Comparison of ENCODE assay signal across 15 mouse cellular contexts in genomic region chr2:167066528-167067516, GRCm38 (mm10). TPM values are rescaled to one million over a fixed set of nuclear protein-coding genes. Genes with fewer than 3 reads are reported as not detected.
DNase-seq lines count a peak whose midpoint lies in the region; ATAC-seq and TF ChIP-seq lines count a peak whose summit lies in the region.
"Had no signal": no experiment of that assay in that cellular context is flagged by ENCODE, and none has a peak within 500 bp of the region (broad histone marks: within the 10 kb centered on the region; RNA-seq: fewer than 3 reads in every experiment).

No protein-coding gene starts in this region.

- TF ChIP-seq CTCF in embryonic fibroblast, embryonic 13.5 days (IDR thresholded peaks at IDR 0.05; ENCODE audit: borderline replicate concordance, insufficient read depth, low read length): no peak

- H3K27ac ChIP-seq in midbrain, embryonic 13.5 days: 0 out of 2 replicates have a peak overlapping the region, but pooled peaks have one; percentile 9
- no peak overlapping the region for H3K27ac ChIP-seq in midbrain, embryonic 11.5 days (ENCODE audit: low read depth, low read length)
- peak overlapping the region; percentile 3; the same call in 1 of the 2 replicates for H3K27ac ChIP-seq in ES-E14 (ENCODE audit: insufficient read depth, low read depth, low read length, poor library complexity, severe bottlenecking)
- H3K27ac ChIP-seq in embryonic fibroblast, embryonic 13.5 days (ENCODE audit: insufficient read depth, low read length): no peak overlapping the region; the same call in 1 of the 2 replicates
- H3K27ac ChIP-seq: hindbrain, embryonic 15.5 days had no signal

- no peak overlapping the region for H3K4me3 ChIP-seq in midbrain, embryonic 13.5 days (replicated peaks)
- no peak overlapping the region for H3K4me3 ChIP-seq in midbrain, embryonic 11.5 days (ENCODE audit: low read depth, low read length)
- no peak overlapping the region for H3K4me3 ChIP-seq in ES-E14 (ENCODE audit: insufficient read depth in 1 of 2, low read depth in 1 of 2, low read length in 2 of 2, poor library complexity in 1 of 2, severe bottlenecking in 1 of 2)
- no peak overlapping the region for H3K4me3 ChIP-seq in embryonic fibroblast, embryonic 13.5 days (ENCODE audit: insufficient read depth, low read length)
- H3K4me3 ChIP-seq: embryonic facial prominence, embryonic 15.5 days; heart, embryonic 12.5 days; hindbrain, embryonic 15.5 days had no signal

- no peaks in the 10 kb centered on the region for H3K27me3 ChIP-seq in midbrain, embryonic 13.5 days
- no peaks in the 10 kb centered on the region for H3K27me3 ChIP-seq in midbrain, embryonic 11.5 days (ENCODE audit: control insufficient read depth, insufficient read depth, low read length)
- H3K27me3 ChIP-seq: embryonic facial prominence, embryonic 15.5 days; heart, embryonic 12.5 days; hindbrain, embryonic 15.5 days had no signal

- peaks cover 23% of the 10 kb centered on the region for H3K36me3 ChIP-seq in midbrain, embryonic 13.5 days
- H3K36me3 ChIP-seq in midbrain, embryonic 11.5 days (ENCODE audit: control insufficient read depth, insufficient read depth, low read length): peaks cover 15% of the 10 kb centered on the region; the same call in 1 of the 2 replicates
- peaks cover 27% of the 10 kb centered on the region for H3K36me3 ChIP-seq in ES-E14 (ENCODE audit: control insufficient read depth, insufficient read depth, low read length, poor library complexity, severe bottlenecking)

- H3K4me1 ChIP-seq in midbrain, embryonic 13.5 days (replicated peaks): peaks cover 26% of the 10 kb centered on the region
- H3K4me1 ChIP-seq in midbrain, embryonic 11.5 days (ENCODE audit: control insufficient read depth, insufficient read depth, low read length): peaks cover 11% of the 10 kb centered on the region
- no peaks in the 10 kb centered on the region; a peak in 1 of 4 replicates for H3K4me1 ChIP-seq in ES-E14 (ENCODE audit: control insufficient read depth in 2 of 2, insufficient read depth in 2 of 2, low read length in 2 of 2, poor library complexity in 1 of 2)
- H3K4me1 ChIP-seq in embryonic fibroblast, embryonic 13.5 days (ENCODE audit: control insufficient read depth, insufficient read depth, low read length): no peaks in the 10 kb centered on the region

- no peak overlapping the region for H3K4me2 ChIP-seq in midbrain, embryonic 13.5 days (replicated peaks)
- H3K4me2 ChIP-seq in midbrain, embryonic 11.5 days: no peak overlapping the region
- H3K4me2 ChIP-seq: embryonic facial prominence, embryonic 15.5 days; heart, embryonic 12.5 days; hindbrain, embryonic 15.5 days had no signal

- DNase-seq in midbrain, embryonic 11.5 days (ENCODE audit: low spot score, missing footprints): no peak
- DNase-seq in ES-E14 (ENCODE audit: low read depth, low spot score): peak; percentile 64
- no peak for DNase-seq in layer of hippocampus, adult 11-12 months (ENCODE audit: low spot score)
- DNase-seq: adrenal gland, postnatal 36 days; cerebellum, adult 11-12 months; kidney, postnatal 10 days; lung, postnatal 14 days had no signal

- in situ Hi-C loops in ES-E14 (cut with MboI; ENCODE audit: low sequenced_read_pairs in 2 of 2, unreplicated experiment in 2 of 2): no loop called here

- H3K9me3 ChIP-seq in midbrain, embryonic 13.5 days: no peaks in the 10 kb centered on the region
- H3K9me3 ChIP-seq in midbrain, embryonic 11.5 days (ENCODE audit: control insufficient read depth, low read length): no peaks in the 10 kb centered on the region
- no peaks in the 10 kb centered on the region for H3K9me3 ChIP-seq in ES-E14 (ENCODE audit: control insufficient read depth, insufficient read depth, low read depth, low read length)
- H3K9me3 ChIP-seq: embryonic facial prominence, embryonic 15.5 days; heart, embryonic 12.5 days; hindbrain, embryonic 15.5 days had no signal

- ATAC-seq in midbrain, embryonic 13.5 days: no peak
- ATAC-seq in midbrain, embryonic 11.5 days (ENCODE audit: low FRiP score): no peak
- 0 out of 2 replicates have a peak, but pooled peaks have one; percentile 3 for ATAC-seq in megakaryocyte-erythroid progenitor cell, adult 5-6 weeks (replicated peaks; ENCODE audit: low FRiP score, low TSS enrichment, poor library complexity, severe bottlenecking)
- no peak for ATAC-seq in megakaryocyte, adult 5-6 weeks (ENCODE audit: poor library complexity, severe bottlenecking)
- ATAC-seq in monocyte, adult 5-6 weeks (replicated peaks; ENCODE audit: insufficient number of reproducible peaks, low FRiP score, low TSS enrichment, poor library complexity, severe bottlenecking): no peak

- 32% methylated on average over 6 of the region's 6 CpGs for WGBS in midbrain, embryonic 13.5 days
- WGBS in midbrain, embryonic 11.5 days: 33% methylated on average over 6 of the region's 6 CpGs

- H3K9ac ChIP-seq in midbrain, embryonic 13.5 days (replicated peaks): no peak overlapping the region
- no peak overlapping the region for H3K9ac ChIP-seq in midbrain, embryonic 11.5 days (ENCODE audit: low read length)
- no peak overlapping the region; the same call in 1 of the 2 replicates for H3K9ac ChIP-seq in ES-E14 (ENCODE audit: insufficient read depth, low read depth, low read length, poor library complexity, severe bottlenecking)
- H3K9ac ChIP-seq: embryonic facial prominence, embryonic 15.5 days; hindbrain, embryonic 15.5 days had no signal

- TF ChIP-seq POLR2A in embryonic fibroblast, embryonic 13.5 days (IDR thresholded peaks at IDR 0.05; ENCODE audit: low read depth, low read length): peak; percentile 67

TF ChIP-seq in ES-E14, 5 proteins besides CTCF, POLR2A, EP300 and RAD21:
- TF ChIP-seq CHD2 (IDR thresholded peaks at IDR 0.05; ENCODE audit: low read depth, low read length) (0 out of 2 replicates have a peak, but pooled peaks have one; percentile 9), MAFK (IDR thresholded peaks at IDR 0.05; ENCODE audit: insufficient read depth, low read depth, low read length) (no peak)

RNA-seq across cellular contexts. Expression of gene Znfx1, which starts 4.0 kb away (rescaled TPM):
- 6.0 and 7.8 TPM in 2 replicates for polyA plus RNA-seq in midbrain, embryonic 13.5 days (2015; fragmentation: Nextera tagmentation; extraction: Ambion mirVana)
- 5.4 and 5.5 TPM in 2 replicates for polyA plus RNA-seq in midbrain, embryonic 11.5 days (2014; fragmentation: Nextera tagmentation; extraction: Ambion mirVana)
- total RNA-seq in ES-E14 (2012; rRNA removed): 15.3 and 15.9 TPM in 2 replicates
- 23.6 and 23.8 TPM in 2 replicates for polyA plus RNA-seq in embryonic fibroblast, embryonic 13.5 days (2011; ENCODE audit: insufficient read length, low read depth, missing spikeins)
- total RNA-seq in megakaryocyte-erythroid progenitor cell, adult 5-6 weeks (2014; fragmentation: Nextera tagmentation): 21.1 and 35.0 TPM in 2 replicates
- total RNA-seq in megakaryocyte-erythroid progenitor cell, adult 5-6 weeks (2017): 14.2 and 23.7 TPM in 2 replicates
- 28.2 and 29.2 TPM in 2 replicates for total RNA-seq in megakaryocyte, adult 5-6 weeks (2015)
- 58.4 and 78.1 TPM in 2 replicates for total RNA-seq in megakaryocyte, adult 5-6 weeks (2017)
- 25.0 to 58.3 TPM (median 29.7 TPM) in 3 replicates for total RNA-seq in monocyte, adult 5-6 weeks (2017)

RNA-seq across cellular contexts. Expression of gene Ddx27, which starts 51.8 kb away (rescaled TPM):
- polyA plus RNA-seq in midbrain, embryonic 13.5 days (2015; fragmentation: Nextera tagmentation; extraction: Ambion mirVana): 40.3 TPM in 2 replicates
- polyA plus RNA-seq in midbrain, embryonic 11.5 days (2014; fragmentation: Nextera tagmentation; extraction: Ambion mirVana): 40.6 and 42.5 TPM in 2 replicates
- 128 and 132 TPM in 2 replicates for total RNA-seq in ES-E14 (2012; rRNA removed)
- polyA plus RNA-seq in embryonic fibroblast, embryonic 13.5 days (2011; ENCODE audit: insufficient read length, low read depth, missing spikeins): 29.9 and 31.6 TPM in 2 replicates
- 95.3 and 95.8 TPM in 2 replicates for total RNA-seq in megakaryocyte-erythroid progenitor cell, adult 5-6 weeks (2014; fragmentation: Nextera tagmentation)
- total RNA-seq in megakaryocyte-erythroid progenitor cell, adult 5-6 weeks (2017): 164 and 178 TPM in 2 replicates
- total RNA-seq in megakaryocyte, adult 5-6 weeks (2015): 14.5 and 15.3 TPM in 2 replicates
- 48.1 and 50.4 TPM in 2 replicates for total RNA-seq in megakaryocyte, adult 5-6 weeks (2017)
- 80.0 to 90.5 TPM (median 85.6 TPM) in 3 replicates for total RNA-seq in monocyte, adult 5-6 weeks (2017)

Comparison
In these comparisons a context has a peak if more than half of its experiments do, and no peak if none do; other contexts are left out.
1. H3K27ac ChIP-seq: peak in midbrain, embryonic 13.5 days (single experiment) and ES-E14 (single experiment); none in midbrain, embryonic 11.5 days (single experiment) and embryonic fibroblast, embryonic 13.5 days (single experiment).